Mouse (Mus musculus) limb, embryonic 14.5 days (tissue): ENCODE data around the gene Irf1. TPM values are rescaled to one million over a fixed set of nuclear protein-coding genes. Genes with fewer than 3 reads are reported as not detected.

Source experiments
- ATAC-seq: fragments of 200-750 bp; cut with Nextera tagmentation; 2 replicates; pipeline ENCODE4 v1.8.0; 2017; ENCODE audit warnings: low read depth, moderate number of reproducible peaks, moderate TSS enrichment; ENCODE audit not compliant: low FRiP score
- DNase-seq: peaks from one replicate; pipeline ENCODE4 v3.0.0-alpha.2; 2015; ENCODE audit warnings: low spot score
- H3K27ac ChIP-seq: fragments of 300-500 bp; sonication (generic); replicated peaks from 2 replicates; pipeline ENCODE4 v1.5.1; 2014; ENCODE audit warnings: low read depth, mild to moderate bottlenecking, low read length, moderate library complexity, mixed read lengths
- H3K27me3 ChIP-seq: fragments of 300-500 bp; sonication (generic); 2 replicates; pipeline ENCODE4 v1.6.1; 2014; ENCODE audit warnings: low read length, mixed read lengths; ENCODE audit not compliant: control insufficient read depth, insufficient read depth
- H3K36me3 ChIP-seq: fragments of 300-500 bp; sonication (generic); 2 replicates; pipeline ENCODE4 v1.6.1; 2014; ENCODE audit warnings: mild to moderate bottlenecking, low read length, moderate library complexity, mixed read lengths; ENCODE audit not compliant: control insufficient read depth, insufficient read depth
- H3K4me1 ChIP-seq: fragments of 300-500 bp; sonication (generic); 2 replicates; pipeline ENCODE4 v1.6.1; 2014; ENCODE audit warnings: antibody characterized with exemption, low read length, mixed read lengths; ENCODE audit not compliant: control insufficient read depth, insufficient read depth
- H3K4me2 ChIP-seq: fragments of 300-500 bp; sonication (generic); replicated peaks from 2 replicates; pipeline ENCODE4 v1.6.1; 2014; ENCODE audit warnings: low read depth, mild to moderate bottlenecking, low read length, moderate library complexity; ENCODE audit not compliant: severe bottlenecking
- H3K4me3 ChIP-seq: fragments of 300-500 bp; sonication (generic); replicated peaks from 2 replicates; pipeline ENCODE4 v1.5.1; 2014; ENCODE audit warnings: low read length
- H3K9ac ChIP-seq: fragments of 300-500 bp; sonication (generic); 2 replicates; pipeline ENCODE4 v1.6.1; 2014; ENCODE audit warnings: mild to moderate bottlenecking, low read depth, low read length, moderate library complexity; ENCODE audit not compliant: severe bottlenecking
- H3K9me3 ChIP-seq: fragments of 300-500 bp; sonication (generic); 2 replicates; pipeline ENCODE4 v1.6.1; 2016; ENCODE audit warnings: low read length; ENCODE audit not compliant: control insufficient read depth
- POLR2A ChIP-seq: fragments of 200-500 bp; IDR thresholded peaks from 2 replicates; pipeline ENCODE4 v1.8.0; 2012; ENCODE audit warnings: inconsistent platforms, mild to moderate bottlenecking, moderate library complexity, borderline replicate concordance; ENCODE audit not compliant: insufficient read depth, insufficient read length; ENCODE audit errors: extremely low read depth
- WGBS: fragments of 180-500 bp; shearing (Covaris S2); extraction: QIAGEN DNeasy Blood & Tissue Kit; methylation state at CpG from one replicate; pipeline ENCODE4 v1.1.7; 2014; 5-methylcytosine and 5-hydroxymethylcytosine counted together
- polyA plus RNA-seq, 2 experiments: library from polyadenylated mRNA; depleted of rRNA in 1 of 2; stranded (reverse) in 1 of 2; unstranded in 1 of 2; fragments of >200 nt; fragmentation: Nextera tagmentation in 1 of 2; extraction: Ambion mirVana in 1 of 2; gene quantifications; 2 replicates each; pipeline versions ENCODE4 v1.2.1 to v1.2.3; 2012 to 2014

Irf1 gene
- polyA plus RNA-seq, 2 experiments = 11.8 to 16.8 TPM

DNA sequence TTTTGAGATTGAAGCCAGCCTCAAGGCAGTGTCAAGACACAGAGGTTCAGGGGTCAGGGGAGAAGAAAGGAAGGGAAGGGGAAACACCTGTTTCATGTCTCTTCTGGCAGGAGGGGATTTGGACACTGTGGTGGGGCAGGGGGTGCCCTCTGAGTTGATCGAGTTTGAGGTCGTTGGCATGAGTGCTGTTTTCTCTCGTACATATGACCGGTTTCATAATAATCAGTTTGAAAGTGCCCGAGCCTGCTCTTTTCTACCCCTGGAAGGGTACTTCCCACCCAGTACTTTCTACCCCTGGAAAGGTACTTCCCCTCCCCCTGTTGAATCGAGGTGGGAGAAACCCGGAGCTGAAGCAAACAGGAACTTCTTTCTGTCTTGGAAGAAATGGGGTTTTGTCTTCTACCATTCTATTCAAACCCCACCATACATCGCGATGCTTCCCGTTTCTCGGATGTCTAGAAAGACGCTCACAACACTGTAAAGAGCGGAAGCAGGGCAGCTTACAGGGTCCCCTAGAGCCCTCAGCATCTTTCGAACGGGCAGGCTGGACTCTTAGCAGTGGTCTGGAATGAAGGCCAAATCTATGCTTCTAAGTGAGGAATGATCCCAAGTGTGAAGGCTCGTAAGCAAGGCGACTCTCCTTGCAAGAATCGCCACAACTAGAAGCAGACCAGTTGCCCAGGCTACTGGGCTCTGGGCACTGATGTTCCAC lies 34.7 kb upstream of the Irf1 start:
- H3K4me3 ChIP-seq = no peak overlapping the region
- ATAC-seq = no peak
- no peaks in the 10 kb centered on the region for H3K4me1 ChIP-seq
- H3K27ac ChIP-seq = no peak overlapping the region
- no peaks in the 10 kb centered on the region for H3K27me3 ChIP-seq
- no peaks in the 10 kb centered on the region for H3K36me3 ChIP-seq
- H3K9ac ChIP-seq = no peak overlapping the region
- no peak for DNase-seq
- H3K9me3 ChIP-seq = no peaks in the 10 kb centered on the region
- 73% methylated on average over 18 of the region's 18 CpGs for WGBS
- no peak overlapping the region for H3K4me2 ChIP-seq
- TF ChIP-seq POLR2A = no peak

DNA sequence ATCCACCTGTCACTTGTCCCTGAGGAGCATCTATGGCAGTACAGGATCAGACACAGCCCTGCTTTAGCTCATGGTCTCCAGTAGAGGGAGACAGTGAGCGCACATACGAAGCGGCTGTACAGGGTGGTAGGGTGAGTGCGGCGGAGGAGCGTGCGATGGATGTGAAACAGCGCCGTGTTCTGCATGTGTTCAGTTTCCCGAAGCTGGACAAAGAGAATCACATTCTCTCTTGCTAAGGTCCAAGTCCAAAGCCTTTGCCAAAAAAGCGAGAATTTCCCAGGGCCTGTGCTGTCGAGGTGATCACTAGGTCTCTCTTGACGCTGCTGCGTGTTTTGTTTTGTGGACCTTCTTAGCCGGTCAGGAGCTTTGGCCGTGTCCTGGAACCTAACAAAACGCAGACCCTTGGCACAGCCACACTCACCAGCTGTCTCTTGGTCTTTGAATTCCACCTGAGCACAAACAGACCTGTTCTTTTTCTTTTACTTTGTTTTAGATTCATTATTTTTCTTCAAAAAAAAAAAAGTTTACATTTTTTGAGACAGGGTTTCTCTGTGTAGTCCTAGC lies 34.0 kb upstream of the Irf1 start:
- Histone ChIP-seq H3K4me3 (0 out of 2 replicates have a peak overlapping the region, but pooled peaks have one; percentile 7), H3K36me3 (no peaks in the 10 kb centered on the region), H3K4me2 (peak overlapping the region; percentile 28), H3K9me3 (no peaks in the 10 kb centered on the region), H3K9ac (no peak overlapping the region; the same call in 1 of the 2 replicates), H3K4me1 (no peaks in the 10 kb centered on the region), H3K27ac (no peak overlapping the region), H3K27me3 (no peaks in the 10 kb centered on the region)
- 26% methylated on average over 17 of the region's 17 CpGs for WGBS
- no peak for TF ChIP-seq POLR2A
- DNase-seq (peak; percentile 78), ATAC-seq (peak; percentile 80)

DNA sequence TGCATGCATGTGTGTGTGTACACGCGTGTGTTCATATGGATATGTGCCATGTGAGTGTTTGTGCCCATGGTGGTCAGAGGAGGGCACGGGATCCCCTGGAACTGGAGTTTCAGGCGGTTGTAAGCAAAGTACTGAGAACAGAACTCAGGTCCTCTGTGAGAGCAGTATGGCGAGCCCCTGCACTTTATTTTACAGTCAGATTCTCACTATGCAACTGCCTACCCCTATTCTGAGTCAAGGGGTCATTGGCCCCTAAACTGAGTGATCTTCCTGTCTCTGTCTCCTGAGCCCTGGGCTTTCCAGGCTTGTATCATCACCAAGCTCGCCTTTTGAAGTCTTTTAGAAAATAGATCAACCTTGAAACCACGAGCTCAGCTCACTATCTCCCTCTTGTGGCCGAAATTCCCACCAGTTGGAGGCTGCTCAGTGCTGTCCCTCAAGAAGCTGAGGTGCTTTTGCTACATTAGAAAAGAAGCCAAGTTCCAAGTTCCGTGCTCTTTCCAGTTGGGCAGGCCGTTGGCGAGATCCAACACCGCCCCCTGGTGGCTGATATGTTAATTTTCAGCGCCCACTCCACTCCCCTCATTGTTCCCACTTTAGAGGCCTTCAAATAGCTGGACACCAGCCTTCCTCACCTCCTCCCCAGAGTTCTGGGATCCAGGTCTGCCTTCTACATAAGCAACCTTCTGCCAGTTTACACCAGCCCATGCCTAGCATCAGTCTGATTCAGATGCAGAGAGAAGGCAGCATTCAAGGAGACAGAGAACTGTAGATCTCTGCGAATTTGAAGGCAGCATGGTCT lies 32.8 kb upstream of the Irf1 start:
- H3K27me3 ChIP-seq = no peaks in the 10 kb centered on the region
- no peak overlapping the region for H3K27ac ChIP-seq
- no peak for TF ChIP-seq POLR2A
- DNase-seq = peak; percentile 81
- H3K9ac ChIP-seq = no peak overlapping the region
- H3K36me3 ChIP-seq = no peaks in the 10 kb centered on the region
- WGBS = 46% methylated on average over 14 of the region's 14 CpGs
- peak; percentile 79 for ATAC-seq
- no peak overlapping the region for H3K4me2 ChIP-seq
- no peaks in the 10 kb centered on the region for H3K4me1 ChIP-seq
- H3K9me3 ChIP-seq = no peaks in the 10 kb centered on the region
- H3K4me3 ChIP-seq = no peak overlapping the region

- TF ChIP-seq POLR2A = no peak
- Histone ChIP-seq H3K9me3 (no peaks in the 10 kb centered on the region), H3K27me3 (no peaks in the 10 kb centered on the region), H3K27ac (no peak overlapping the region), H3K4me2 (no peak overlapping the region), H3K4me3 (no peak overlapping the region), H3K4me1 (no peaks in the 10 kb centered on the region), H3K9ac (no peak overlapping the region), H3K36me3 (no peaks in the 10 kb centered on the region)
- 51% methylated on average over 6 of the region's 6 CpGs for WGBS
- DNase-seq (peak; percentile 71), ATAC-seq (peak; percentile 7; the same call in 1 of the 2 replicates)
Measured at GRCm38 (mm10) chr11:53737573-53737946, 32.3 kb upstream of the Irf1 start.

DNA sequence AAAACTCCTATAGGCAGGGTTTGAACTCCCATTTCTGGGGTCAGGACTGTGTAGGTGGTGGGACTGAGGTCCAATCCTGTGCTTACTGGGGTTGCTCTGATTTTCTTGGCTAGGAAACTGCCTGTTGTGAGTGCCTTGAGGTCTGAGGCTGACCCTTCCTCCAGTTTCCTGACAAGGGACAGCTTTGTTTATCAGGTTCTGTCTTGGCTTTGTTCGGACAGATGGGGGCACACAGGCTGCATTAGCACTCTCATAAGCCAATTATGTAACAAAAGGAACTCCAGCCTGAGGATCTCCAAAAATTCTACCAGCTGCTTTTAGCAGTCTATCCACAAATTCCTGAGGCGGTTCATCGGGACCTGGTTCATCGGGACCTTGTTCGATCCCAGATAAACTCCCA lies 27.5 kb upstream of the Irf1 start:
- Histone ChIP-seq H3K4me2 (no peak overlapping the region), H3K27me3 (no peaks in the 10 kb centered on the region), H3K36me3 (no peaks in the 10 kb centered on the region), H3K4me1 (no peaks in the 10 kb centered on the region), H3K9ac (no peak overlapping the region), H3K9me3 (no peaks in the 10 kb centered on the region), H3K27ac (no peak overlapping the region), H3K4me3 (no peak overlapping the region)
- ATAC-seq (no peak), DNase-seq (no peak)
- 49% methylated on average over 5 of the region's 5 CpGs for WGBS
- TF ChIP-seq POLR2A = no peak
